26 mouse cellular contexts compared by ENCODE assay signal in the genomic region with DNA sequence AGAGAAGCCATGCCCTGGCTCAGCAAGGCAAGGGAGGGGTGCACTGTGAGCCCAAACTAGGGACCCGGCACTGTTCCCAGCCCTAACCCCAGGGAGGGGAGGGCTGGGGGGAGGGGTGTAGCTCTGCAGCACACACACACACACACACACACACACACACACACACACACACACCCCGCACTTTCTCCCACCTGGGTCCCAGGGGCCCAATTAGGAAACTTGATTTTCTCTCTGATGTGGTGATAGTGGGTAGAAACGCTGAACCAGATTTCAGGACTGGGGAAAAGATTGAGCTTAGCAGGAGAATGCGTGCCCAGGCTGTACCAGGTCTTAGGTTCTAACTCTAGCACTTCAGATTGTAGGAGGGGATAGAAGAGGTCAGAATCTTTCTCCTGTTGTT. TPM values are rescaled to one million over a fixed set of nuclear protein-coding genes. Genes with fewer than 3 reads are reported as not detected.
DNase-seq lines count a peak whose midpoint lies in the region; ATAC-seq and TF ChIP-seq lines count a peak whose summit lies in the region.
"Had no signal": no experiment of that assay in that cellular context is flagged by ENCODE, and none has a peak within 500 bp of the region (broad histone marks: within the 10 kb centered on the region; RNA-seq: fewer than 3 reads in every experiment).

No protein-coding gene starts in this region.

- peaks cover 51% of the 10 kb centered on the region for H3K4me1 ChIP-seq in heart, postnatal 0 days (ENCODE audit: control insufficient read depth, insufficient read depth)
- peaks cover 50% of the 10 kb centered on the region for H3K4me1 ChIP-seq in heart, embryonic 12.5 days (replicated peaks)
- H3K4me1 ChIP-seq in CH12.LX (ENCODE audit: control insufficient read depth in 1 of 2, insufficient read depth in 2 of 2), result peaks cover 45 to 80% of the 10 kb centered on the region in 2 experiments
- H3K4me1 ChIP-seq in brown adipose tissue, adult 24 weeks (ENCODE audit: control insufficient read depth, insufficient read depth, insufficient read length, low read length), result peaks cover 58% of the 10 kb centered on the region
- peaks cover 23% of the 10 kb centered on the region for H3K4me1 ChIP-seq in limb, embryonic 12.5 days (replicated peaks)
- peaks cover 36% of the 10 kb centered on the region for H3K4me1 ChIP-seq in cerebellum, adult 2 months (ENCODE audit: control insufficient read depth, insufficient read depth, low read length)

- H3K9me3 ChIP-seq in heart, postnatal 0 days (replicated peaks; ENCODE audit: control insufficient read depth, low read length), result no peaks in the 10 kb centered on the region
- H3K9me3 ChIP-seq in heart, embryonic 12.5 days (replicated peaks), result no peaks in the 10 kb centered on the region
- H3K9me3 ChIP-seq in CH12.LX (replicated peaks; ENCODE audit: low read length), result peaks cover 18% of the 10 kb centered on the region
- H3K9me3 ChIP-seq in limb, embryonic 12.5 days, result no peaks in the 10 kb centered on the region
- H3K9me3 ChIP-seq: embryonic facial prominence, embryonic 13.5 days; heart, embryonic 10.5 days; hindbrain, embryonic 15.5 days had no signal

- 72% methylated on average over 4 of the region's 4 CpGs for WGBS in heart, postnatal 0 days
- WGBS in heart, embryonic 12.5 days, result 61% methylated on average over 4 of the region's 4 CpGs
- WGBS in limb, embryonic 12.5 days, result 67% methylated on average over 3 of the region's 4 CpGs
- WGBS in cerebellum, adult 2 months, result 88% methylated on average over 4 of the region's 4 CpGs

- TF ChIP-seq POLR2A in CH12.LX (IDR thresholded peaks at IDR 0.05; ENCODE audit: low read depth, low read length), result no peak
- TF ChIP-seq POLR2A in cerebellum, adult 2 months (IDR thresholded peaks at IDR 0.05; ENCODE audit: borderline replicate concordance, insufficient read depth, low read length), result no peak

- 0 out of 2 replicates have a peak overlapping the region, but pooled peaks have one; percentile 16 for H3K27ac ChIP-seq in heart, postnatal 0 days (ENCODE audit: low read depth)
- H3K27ac ChIP-seq in heart, embryonic 12.5 days (ENCODE audit: poor library complexity, severe bottlenecking), result no peak overlapping the region
- H3K27ac ChIP-seq in CH12.LX (ENCODE audit: insufficient read depth, low read depth), result peak overlapping the region; percentile 92
- peak overlapping the region; percentile 47; the same call in 1 of the 2 replicates for H3K27ac ChIP-seq in brown adipose tissue, adult 24 weeks (replicated peaks; ENCODE audit: low read depth, low read length)
- no peak overlapping the region for H3K27ac ChIP-seq in limb, embryonic 12.5 days
- no peak overlapping the region for H3K27ac ChIP-seq in cerebellum, adult 2 months (ENCODE audit: insufficient read depth, low read length)
- H3K27ac ChIP-seq: embryonic facial prominence, embryonic 13.5 days; heart, embryonic 10.5 days; hindbrain, embryonic 15.5 days had no signal

- H3K79me2 ChIP-seq in CH12.LX (replicated peaks; ENCODE audit: control insufficient read depth, extremely low read depth, insufficient read depth, poor library complexity, severe bottlenecking), result peaks cover 72% of the 10 kb centered on the region

- TF ChIP-seq RAD21 in CH12.LX (IDR thresholded peaks at IDR 0.05; ENCODE audit: low read depth, low read length), result no peak

- H3K36me3 ChIP-seq in heart, postnatal 0 days (replicated peaks; ENCODE audit: control insufficient read depth, insufficient read depth, low read length), result no peaks in the 10 kb centered on the region
- H3K36me3 ChIP-seq in heart, embryonic 12.5 days, result no peaks in the 10 kb centered on the region
- peaks cover 29 to 70% of the 10 kb centered on the region in 2 experiments for H3K36me3 ChIP-seq in CH12.LX (replicated peaks in 1 of 2; ENCODE audit: control insufficient read depth in 1 of 2, insufficient read depth in 1 of 2, low read length in 1 of 2)
- H3K36me3 ChIP-seq in limb, embryonic 12.5 days, result peaks cover 9% of the 10 kb centered on the region; the same call in 1 of the 2 replicates
- H3K36me3 ChIP-seq: hindbrain, embryonic 15.5 days had no signal

- no peak for TF ChIP-seq EP300 in heart, postnatal 0 days (IDR thresholded peaks at IDR 0.05; ENCODE audit: low read depth)
- no peak for TF ChIP-seq EP300 in CH12.LX (IDR thresholded peaks at IDR 0.05; ENCODE audit: low read length)

- no peak overlapping the region for H3K9ac ChIP-seq in heart, postnatal 0 days (replicated peaks; ENCODE audit: low read depth, low read length)
- no peak overlapping the region for H3K9ac ChIP-seq in heart, embryonic 12.5 days
- H3K9ac ChIP-seq in CH12.LX (ENCODE audit: insufficient read depth, low read depth), result peak overlapping the region; percentile 31; the same call in 1 of the 2 replicates
- H3K9ac ChIP-seq in limb, embryonic 12.5 days (replicated peaks), result 0 out of 2 replicates have a peak overlapping the region, but pooled peaks have one; percentile 12
- H3K9ac ChIP-seq: embryonic facial prominence, embryonic 13.5 days; forebrain, postnatal 0 days; hindbrain, embryonic 15.5 days had no signal

- peak; percentile 9; the same call in 1 of the 2 replicates for ATAC-seq in heart, postnatal 0 days (ENCODE audit: insufficient read depth, low read depth)
- ATAC-seq in heart, embryonic 12.5 days (ENCODE audit: insufficient number of reproducible peaks, low FRiP score), result no peak
- no peak for ATAC-seq in limb, embryonic 12.5 days (ENCODE audit: insufficient number of reproducible peaks, insufficient read depth, low FRiP score, low TSS enrichment, low read depth)
- ATAC-seq: activated CD4-positive, CD25-positive, alpha-beta regulatory T cell, adult 4 months; CD4-positive, CD25-positive, alpha-beta regulatory T cell, adult 4 months; forebrain, embryonic 14.5 days; forebrain, postnatal 0 days; intestine, postnatal 0 days had no signal

- no peaks in the 10 kb centered on the region for H3K27me3 ChIP-seq in heart, postnatal 0 days (ENCODE audit: control insufficient read depth, insufficient read depth, low read length)
- no peaks in the 10 kb centered on the region for H3K27me3 ChIP-seq in heart, embryonic 12.5 days (replicated peaks)
- H3K27me3 ChIP-seq in CH12.LX (replicated peaks), result no peaks in the 10 kb centered on the region
- H3K27me3 ChIP-seq in limb, embryonic 12.5 days, result no peaks in the 10 kb centered on the region
- H3K27me3 ChIP-seq in cerebellum, adult 2 months (ENCODE audit: control insufficient read depth, insufficient read depth, low read length), result no peaks in the 10 kb centered on the region
- H3K27me3 ChIP-seq: embryonic facial prominence, embryonic 13.5 days; hindbrain, embryonic 15.5 days had no signal

- H3K4me2 ChIP-seq in heart, postnatal 0 days (ENCODE audit: low read depth, low read length), result no peak overlapping the region
- H3K4me2 ChIP-seq in heart, embryonic 12.5 days, result no peak overlapping the region
- H3K4me2 ChIP-seq in CH12.LX (ENCODE audit: insufficient read depth, low read depth, poor library complexity, severe bottlenecking), result peak overlapping the region; percentile 52
- no peak overlapping the region for H3K4me2 ChIP-seq in limb, embryonic 12.5 days
- H3K4me2 ChIP-seq: embryonic facial prominence, embryonic 13.5 days; hindbrain, embryonic 15.5 days had no signal

- dilution Hi-C loops in CH12.LX (cut with MboI; ENCODE audit: extremely low pct_ligation_motif_present, extremely low pct_unique_long_range_greater_than_20kb, low sequenced_read_pairs), result no loop called here

- in situ Hi-C loops in CH12.LX (cut with MboI; ENCODE audit: low pct_ligation_motif_present, low pct_unique_long_range_greater_than_20kb, low sequenced_read_pairs), result no loop called here

- no peak for DNase-seq in heart, postnatal 0 days (ENCODE audit: low spot score)
- no peak for DNase-seq in CH12.LX (ENCODE audit: extremely low read depth)
- DNase-seq in cerebellum, adult 2 months, result no peak
- DNase-seq: adrenal gland, adult 8-10 months; adrenal gland, postnatal 25 days; cerebellum, adult 18-20 months; cerebellum, adult 9-11 months; cerebellum, postnatal 25 days; forebrain, postnatal 0 days; gastrocnemius, postnatal 36 days; heart, adult 2 months; heart, postnatal 36 days had no signal

- H3K4me3 ChIP-seq in heart, postnatal 0 days (ENCODE audit: low read depth, low read length), result no peak overlapping the region
- H3K4me3 ChIP-seq in heart, embryonic 12.5 days, result no peak overlapping the region
- peak overlapping the region in 1 of 3 experiments; percentile 2 for H3K4me3 ChIP-seq in CH12.LX (replicated peaks in 1 of 3; ENCODE audit: low read depth in 2 of 3, low read length in 2 of 3, poor library complexity in 1 of 3)
- H3K4me3 ChIP-seq in brown adipose tissue, adult 24 weeks (ENCODE audit: insufficient read depth, low read depth, low read length), result no peak overlapping the region
- H3K4me3 ChIP-seq in limb, embryonic 12.5 days (replicated peaks), result no peak overlapping the region
- no peak overlapping the region for H3K4me3 ChIP-seq in cerebellum, adult 2 months (replicated peaks; ENCODE audit: insufficient read depth, low read depth, low read length)
- H3K4me3 ChIP-seq: embryonic facial prominence, embryonic 13.5 days; erythroblast, embryonic 14.5 days; heart, adult 2 months; heart, embryonic 10.5 days; hindbrain, embryonic 15.5 days had no signal

- TF ChIP-seq CTCF in heart, postnatal 0 days (IDR thresholded peaks at IDR 0.05; ENCODE audit: low read depth), result no peak
- no peak for TF ChIP-seq CTCF in CH12.LX (conservative IDR thresholded peaks at IDR 0.05 in 1 of 2, IDR thresholded peaks at IDR 0.05 in 1 of 2; ENCODE audit: low read depth in 2 of 2, low read length in 2 of 2)
- no peak for TF ChIP-seq CTCF in cerebellum, adult 2 months (IDR thresholded peaks at IDR 0.05; ENCODE audit: borderline replicate concordance, insufficient read depth, low read depth, low read length)

RNA-seq across cellular contexts. Expression of gene Catip, which starts 23.3 kb away (rescaled TPM):
- total RNA-seq in heart, postnatal 0 days (2014; rRNA removed; ENCODE audit: low replicate concordance), result 0.12 TPM in 1 of 2 replicates, not detected in the other
- polyA plus RNA-seq in heart, postnatal 0 days (2015; fragmentation: Nextera tagmentation; extraction: Ambion mirVana), result 0.51 and 0.61 TPM in 2 replicates
- polyA plus RNA-seq in heart, embryonic 12.5 days (2016; fragmentation: Nextera tagmentation; extraction: Ambion mirVana), result 0.46 TPM in 2 replicates
- total RNA-seq in CH12.LX (2012; rRNA removed), result 0.21 and 0.30 TPM in 2 replicates
- total RNA-seq in CH12.LX (2014; rRNA removed), result 0.11 and 0.20 TPM in 2 replicates
- 2.1 and 2.6 TPM in 2 replicates for polyA plus RNA-seq in CH12.LX (2012; ENCODE audit: insufficient read length, low read depth)
- not detected in 2 replicates for polyA plus RNA-seq in brown adipose tissue, adult 24 weeks (2012; ENCODE audit: insufficient read depth, insufficient read length, missing spikeins)
- 1.5 and 1.6 TPM in 2 replicates for polyA plus RNA-seq in limb, embryonic 12.5 days (2016; fragmentation: Nextera tagmentation; extraction: Ambion mirVana)
- polyA plus RNA-seq in cerebellum, adult 2 months (2012; rRNA removed), result 2.1 and 3.3 TPM in 2 replicates
- total RNA-seq: common myeloid progenitor, adult 5-6 weeks; granulocyte monocyte progenitor cell, adult 5-6 weeks had no signal
- polyA plus RNA-seq: activated CD4-positive, CD25-positive, alpha-beta regulatory T cell, adult 4 months; C2C12; erythroblast, embryonic 14.5 days had no signal

RNA-seq across cellular contexts. Expression of gene Tmbim1, which starts 33.2 kb away (rescaled TPM):
- 55.7 and 100 TPM in 2 replicates for total RNA-seq in heart, postnatal 0 days (2014; rRNA removed; ENCODE audit: low replicate concordance)
- 41.6 and 44.9 TPM in 2 replicates for polyA plus RNA-seq in heart, postnatal 0 days (2015; fragmentation: Nextera tagmentation; extraction: Ambion mirVana)
- 41.1 and 42.9 TPM in 2 replicates for polyA plus RNA-seq in heart, embryonic 12.5 days (2016; fragmentation: Nextera tagmentation; extraction: Ambion mirVana)
- total RNA-seq in CH12.LX (2012; rRNA removed) (30.9 and 32.4 TPM in 2 replicates), CH12.LX (2014; rRNA removed) (26.6 and 28.3 TPM in 2 replicates)
- polyA plus RNA-seq in CH12.LX (2012; ENCODE audit: insufficient read length, low read depth), result 31.1 and 35.1 TPM in 2 replicates
- 34.6 and 41.7 TPM in 2 replicates for polyA plus RNA-seq in brown adipose tissue, adult 24 weeks (2012; ENCODE audit: insufficient read depth, insufficient read length, missing spikeins)
- 18.0 and 18.9 TPM in 2 replicates for polyA plus RNA-seq in limb, embryonic 12.5 days (2016; fragmentation: Nextera tagmentation; extraction: Ambion mirVana)
- 56.1 and 58.2 TPM in 2 replicates for polyA plus RNA-seq in cerebellum, adult 2 months (2012; rRNA removed)

RNA-seq across cellular contexts. Expression of gene Slc11a1, which starts 36.4 kb away (rescaled TPM):
- total RNA-seq in heart, postnatal 0 days (2014; rRNA removed; ENCODE audit: low replicate concordance), result 2.0 and 2.5 TPM in 2 replicates
- 1.6 and 1.8 TPM in 2 replicates for polyA plus RNA-seq in heart, postnatal 0 days (2015; fragmentation: Nextera tagmentation; extraction: Ambion mirVana)
- polyA plus RNA-seq in heart, embryonic 12.5 days (2016; fragmentation: Nextera tagmentation; extraction: Ambion mirVana), result 1.3 and 1.5 TPM in 2 replicates
- total RNA-seq in CH12.LX (2012; rRNA removed) (21.3 and 35.7 TPM in 2 replicates), CH12.LX (2014; rRNA removed) (14.0 and 17.0 TPM in 2 replicates)
- 85.8 and 96.4 TPM in 2 replicates for polyA plus RNA-seq in CH12.LX (2012; ENCODE audit: insufficient read length, low read depth)
- 1.5 and 5.8 TPM in 2 replicates for polyA plus RNA-seq in brown adipose tissue, adult 24 weeks (2012; ENCODE audit: insufficient read depth, insufficient read length, missing spikeins)
- polyA plus RNA-seq in limb, embryonic 12.5 days (2016; fragmentation: Nextera tagmentation; extraction: Ambion mirVana), result 0.85 and 2.2 TPM in 2 replicates
- polyA plus RNA-seq in cerebellum, adult 2 months (2012; rRNA removed), result 4.7 and 5.6 TPM in 2 replicates

RNA-seq across cellular contexts. Expression of gene Ctdsp1, which starts 52.7 kb away (rescaled TPM):
- total RNA-seq in heart, postnatal 0 days (2014; rRNA removed; ENCODE audit: low replicate concordance), result 82.6 and 106 TPM in 2 replicates
- polyA plus RNA-seq in heart, postnatal 0 days (2015; fragmentation: Nextera tagmentation; extraction: Ambion mirVana), result 38.0 and 38.4 TPM in 2 replicates
- 54.5 and 55.9 TPM in 2 replicates for polyA plus RNA-seq in heart, embryonic 12.5 days (2016; fragmentation: Nextera tagmentation; extraction: Ambion mirVana)
- total RNA-seq in CH12.LX (2012; rRNA removed) (23.4 and 26.0 TPM in 2 replicates), CH12.LX (2014; rRNA removed) (11.8 and 14.4 TPM in 2 replicates)
- polyA plus RNA-seq in CH12.LX (2012; ENCODE audit: insufficient read length, low read depth), result 57.5 and 65.8 TPM in 2 replicates
- 66.8 and 98.0 TPM in 2 replicates for polyA plus RNA-seq in brown adipose tissue, adult 24 weeks (2012; ENCODE audit: insufficient read depth, insufficient read length, missing spikeins)
- 75.3 and 78.5 TPM in 2 replicates for polyA plus RNA-seq in limb, embryonic 12.5 days (2016; fragmentation: Nextera tagmentation; extraction: Ambion mirVana)
- 35.7 and 37.2 TPM in 2 replicates for polyA plus RNA-seq in cerebellum, adult 2 months (2012; rRNA removed)

RNA-seq across cellular contexts. Expression of gene Pnkd, which starts 53.9 kb away (rescaled TPM):
- total RNA-seq in heart, postnatal 0 days (2014; rRNA removed; ENCODE audit: low replicate concordance), result 221 and 310 TPM in 2 replicates
- 345 and 362 TPM in 2 replicates for polyA plus RNA-seq in heart, postnatal 0 days (2015; fragmentation: Nextera tagmentation; extraction: Ambion mirVana)
- polyA plus RNA-seq in heart, embryonic 12.5 days (2016; fragmentation: Nextera tagmentation; extraction: Ambion mirVana), result 215 and 216 TPM in 2 replicates
- total RNA-seq in CH12.LX (2012; rRNA removed) (117 and 154 TPM in 2 replicates), CH12.LX (2014; rRNA removed) (42.7 and 45.5 TPM in 2 replicates)
- 263 and 318 TPM in 2 replicates for polyA plus RNA-seq in CH12.LX (2012; ENCODE audit: insufficient read length, low read depth)
- 117 and 146 TPM in 2 replicates for polyA plus RNA-seq in brown adipose tissue, adult 24 weeks (2012; ENCODE audit: insufficient read depth, insufficient read length, missing spikeins)
- 106 TPM in 2 replicates for polyA plus RNA-seq in limb, embryonic 12.5 days (2016; fragmentation: Nextera tagmentation; extraction: Ambion mirVana)
- 185 and 201 TPM in 2 replicates for polyA plus RNA-seq in cerebellum, adult 2 months (2012; rRNA removed)

Comparison
In these comparisons a context has a peak if more than half of its experiments do, and no peak if none do; other contexts are left out.
1. H3K27ac ChIP-seq: peak in heart, postnatal 0 days (single experiment), CH12.LX (single experiment) and brown adipose tissue, adult 24 weeks (single experiment); none in heart, embryonic 12.5 days (single experiment), limb, embryonic 12.5 days (single experiment) and cerebellum, adult 2 months (single experiment).
2. H3K9ac ChIP-seq: peak in CH12.LX (single experiment) and limb, embryonic 12.5 days (single experiment); none in heart, postnatal 0 days (single experiment) and heart, embryonic 12.5 days (single experiment).
3. RNA of gene Slc11a1, which starts 36.4 kb away (polyA plus RNA-seq): 85.8 to 96.4 TPM in CH12.LX; 1.5 to 5.8 TPM in brown adipose tissue, adult 24 weeks, 4.7 to 5.6 TPM in cerebellum, adult 2 months, 1.6 to 1.8 TPM in heart, postnatal 0 days, 1.3 to 1.5 TPM in heart, embryonic 12.5 days and 0.85 to 2.2 TPM in limb, embryonic 12.5 days; every median in the first group is over 10 times any median in the second.